Mouse (Mus musculus) forebrain, postnatal 0 days (tissue): ENCODE results near the gene Sipa1l3. TPM values are rescaled to one million over a fixed set of nuclear protein-coding genes. Genes with fewer than 3 reads are reported as not detected.
A peak's percentile ranks its signal among the peaks of the same experiment; 100 is the strongest.

ENCODE experiments used
- ATAC-seq: fragments of 200-750 bp; cut with Nextera tagmentation; 2 replicates; pipeline ENCODE4 v1.8.0; 2017; ENCODE audit warnings: mild to moderate bottlenecking, moderate library complexity
- DNase-seq: peaks from one replicate; pipeline ENCODE4 v3.0.0-alpha.2; 2015
- H3K27ac ChIP-seq: fragments of 300-500 bp; sonication (generic); 2 replicates; pipeline ENCODE4 v1.5.1; 2014; ENCODE audit warnings: low read depth, mild to moderate bottlenecking, antibody characterized with exemption, low read length, moderate library complexity, mixed read lengths
- H3K27me3 ChIP-seq: fragments of 300-500 bp; sonication (generic); 2 replicates; pipeline ENCODE4 v1.6.1; 2014; ENCODE audit warnings: mild to moderate bottlenecking, low read length, mixed read lengths; ENCODE audit not compliant: insufficient read depth
- H3K36me3 ChIP-seq: fragments of 300-500 bp; sonication (generic); 2 replicates; pipeline ENCODE4 v1.6.1; 2014; ENCODE audit warnings: mild to moderate bottlenecking, moderate library complexity; ENCODE audit not compliant: insufficient read depth
- H3K4me1 ChIP-seq: fragments of 300-500 bp; sonication (generic); 2 replicates; pipeline ENCODE4 v1.6.1; 2014; ENCODE audit warnings: antibody characterized with exemption; ENCODE audit not compliant: insufficient read depth
- H3K4me2 ChIP-seq: fragments of 300-500 bp; sonication (generic); 2 replicates; pipeline ENCODE4 v1.6.1; 2014; ENCODE audit warnings: low read depth, mild to moderate bottlenecking, moderate library complexity
- H3K4me3 ChIP-seq: fragments of 300-500 bp; sonication (generic); 2 replicates; pipeline ENCODE4 v1.5.1; 2014; ENCODE audit warnings: low read depth, low read length, mixed read lengths
- H3K9ac ChIP-seq: fragments of 300-500 bp; sonication (generic); 2 replicates; pipeline ENCODE4 v1.6.1; 2014; ENCODE audit warnings: mild to moderate bottlenecking
- H3K9me3 ChIP-seq: fragments of 300-500 bp; sonication (generic); 2 replicates; pipeline ENCODE4 v1.6.1; 2016; ENCODE audit warnings: low read length
- CTCF ChIP-seq: sonication (generic); IDR thresholded peaks from 2 replicates; pipeline ENCODE4 v1.5.1; 2016; ENCODE audit warnings: antibody characterized with exemption, control low read depth, low read depth
- WGBS: fragments of 180-500 bp; shearing (Covaris S2); extraction: QIAGEN DNeasy Blood & Tissue Kit; methylation state at CpG from one replicate; pipeline ENCODE4 v1.1.7; 2014; 5-methylcytosine and 5-hydroxymethylcytosine counted together
- polyA plus RNA-seq: library from polyadenylated mRNA; unstranded; fragments of >200 nt; fragmentation: Nextera tagmentation; extraction: Ambion mirVana; gene quantifications from 2 replicates; pipeline ENCODE4 v1.2.1, GENCODE M21; 2015
- total RNA-seq: library from RNA; depleted of rRNA; stranded (reverse); fragments of >200 nt; gene quantifications from 2 replicates; pipeline ENCODE4 v1.2.3, GENCODE M21; 2014; rRNA removed

The Sipa1l3 gene
- total and polyA plus RNA-seq, 2 experiments from 2014 or later, result 12.1 to 44.1 TPM

DNA sequence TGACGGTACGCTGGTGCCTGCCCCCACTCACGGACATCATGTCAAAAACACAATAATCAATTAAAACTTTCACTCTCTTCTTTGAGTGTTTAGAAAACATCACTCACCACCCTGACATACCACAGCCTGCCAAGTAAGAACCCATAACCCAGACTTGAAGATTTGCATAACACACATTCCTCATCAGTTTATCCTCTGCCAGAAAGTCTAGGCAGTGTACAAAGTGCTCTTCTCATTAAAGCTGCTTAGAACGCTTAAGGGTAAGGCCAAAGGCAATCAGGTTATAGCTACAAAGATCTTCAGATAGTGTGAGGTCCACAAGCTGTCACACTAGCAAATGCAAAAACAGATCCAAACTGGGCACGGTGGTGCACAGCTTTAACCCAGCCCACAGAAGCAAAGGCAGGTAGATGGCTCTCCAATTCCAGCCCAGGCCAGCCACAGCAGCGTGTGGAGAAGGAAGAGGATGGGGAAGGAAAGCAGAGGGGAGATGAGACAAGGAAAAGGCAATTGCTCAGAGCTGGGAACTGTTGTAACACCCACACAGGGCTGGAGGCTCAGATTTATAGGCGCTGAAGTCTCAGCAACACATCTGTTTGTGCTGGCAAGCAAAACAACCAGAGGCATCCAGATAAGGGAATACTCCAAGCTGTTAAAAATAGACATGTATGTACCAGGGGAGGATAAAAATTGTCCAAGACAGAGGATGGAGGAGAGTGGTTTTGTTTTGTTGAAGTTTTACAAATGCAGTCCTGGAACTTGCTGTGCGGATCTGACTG lies 246.6 kb downstream of the Sipa1l3 start:
- ATAC-seq (peak; percentile 53), DNase-seq (no peak)
- Histone ChIP-seq H3K4me3 (no peak overlapping the region), H3K9me3 (no peaks in the 10 kb centered on the region), H3K4me1 (no peaks in the 10 kb centered on the region), H3K27me3 (no peaks in the 10 kb centered on the region), H3K36me3 (no peaks in the 10 kb centered on the region), H3K4me2 (no peak overlapping the region), H3K27ac (0 out of 2 replicates have a peak overlapping the region, but pooled peaks have one; percentile 10), H3K9ac (no peak overlapping the region)
- TF ChIP-seq CTCF, result no peak
- WGBS, result 62% methylated on average over 8 of the region's 8 CpGs

GRCm38 (mm10) chr7:29270445-29270844 lies 248.0 kb downstream of the Sipa1l3 start:
- H3K9me3 ChIP-seq, result no peaks in the 10 kb centered on the region
- DNase-seq (no peak), ATAC-seq (no peak)
- H3K27me3 ChIP-seq, result no peaks in the 10 kb centered on the region
- no peak for TF ChIP-seq CTCF
- H3K4me3 ChIP-seq, result no peak overlapping the region
- no peak overlapping the region for H3K27ac ChIP-seq
- H3K4me1 ChIP-seq, result no peaks in the 10 kb centered on the region
- WGBS, result 91% methylated on average over 4 of the region's 4 CpGs
- H3K9ac ChIP-seq, result no peak overlapping the region
- no peak overlapping the region for H3K4me2 ChIP-seq
- H3K36me3 ChIP-seq, result no peaks in the 10 kb centered on the region

Other genes starting within 250 kb of the Sipa1l3 start
- gene Spint2, start 236.7 kb downstream of the Sipa1l3 start, total RNA-seq, result 32.3 and 36.7 TPM in 2 replicates
- gene Spint2, start 236.7 kb downstream of the Sipa1l3 start, polyA plus RNA-seq, result 94.6 and 127 TPM in 2 replicates
- gene Ppp1r14a, start 229.3 kb downstream of the Sipa1l3 start, total RNA-seq, result 1.5 and 2.0 TPM in 2 replicates
- 2.3 and 2.8 TPM in 2 replicates for gene Ppp1r14a, start 229.3 kb downstream of the Sipa1l3 start, polyA plus RNA-seq
- gene Dpf1, start 214.7 kb downstream of the Sipa1l3 start, total RNA-seq, result 246 and 291 TPM in 2 replicates
- gene Dpf1, start 214.7 kb downstream of the Sipa1l3 start, polyA plus RNA-seq, result 243 and 248 TPM in 2 replicates
- 0.52 and 0.62 TPM in 2 replicates for gene Catsperg2, start 208.4 kb upstream of the Sipa1l3 start, total RNA-seq
- gene Catsperg2, start 208.4 kb upstream of the Sipa1l3 start, polyA plus RNA-seq, result 0.10 TPM in 1 of 2 replicates, not detected in the other
- gene Zfp84, start 249.9 kb upstream of the Sipa1l3 start, total RNA-seq, result 16.7 and 19.0 TPM in 2 replicates
- 5.8 and 6.9 TPM in 2 replicates for gene Zfp84, start 249.9 kb upstream of the Sipa1l3 start, polyA plus RNA-seq